Mouse (Mus musculus) CH12.LX (cell line): ENCODE measurements around the gene Tgfbr3. TPM values are rescaled to one million over a fixed set of nuclear protein-coding genes. Genes with fewer than 3 reads are reported as not detected.

Experiments used
- DNase-seq: peaks from one replicate; pipeline ENCODE4 v3.0.0-alpha.2; 2013; ENCODE audit errors: extremely low read depth
- H3K27ac ChIP-seq: 2 replicates; pipeline ENCODE4 v1.5.1; 2012; ENCODE audit warnings: low read depth, mild to moderate bottlenecking, control low read depth, moderate library complexity; ENCODE audit not compliant: insufficient read depth
- H3K27me3 ChIP-seq: replicated peaks from 2 replicates; pipeline ENCODE3; 2012; ENCODE audit warnings: inconsistent platforms
- H3K36me3 ChIP-seq, 2 experiments: replicated peaks in 1 of 2; 2 replicates each; pipeline versions ENCODE3 to v1.6.1; 2012; ENCODE audit warnings: inconsistent platforms in 1 of 2, low read length in 1 of 2, mild to moderate bottlenecking in 1 of 2, mixed read lengths in 1 of 2, moderate library complexity in 1 of 2; ENCODE audit not compliant: control insufficient read depth in 1 of 2, insufficient read depth in 1 of 2
- H3K4me1 ChIP-seq, 2 experiments: 2 replicates each; pipeline ENCODE4 v1.6.1; 2012; ENCODE audit warnings: inconsistent platforms in 1 of 2, moderate library complexity in 1 of 2; ENCODE audit not compliant: insufficient read depth in 2 of 2, control insufficient read depth in 1 of 2
- H3K4me2 ChIP-seq: 2 replicates; pipeline ENCODE4 v1.6.1; 2012; ENCODE audit warnings: low read depth, mild to moderate bottlenecking, control low read depth; ENCODE audit not compliant: poor library complexity, insufficient read depth, severe bottlenecking
- H3K4me3 ChIP-seq, 3 experiments: fragments of 150-350 bp in 1 of 3; sonication (generic) in 1 of 3; replicated peaks in 1 of 3; 2 replicates each; pipeline versions ENCODE3 to v1.5.1; 2011 to 2012; ENCODE audit warnings: low read depth in 2 of 3, low read length in 2 of 3, mild to moderate bottlenecking in 2 of 3, moderate library complexity in 2 of 3, control low read depth in 1 of 3, improper control_type of control experiment in 1 of 3, inconsistent platforms in 1 of 3, mixed read lengths in 1 of 3; ENCODE audit not compliant: poor library complexity in 1 of 3
- H3K79me2 ChIP-seq: replicated peaks from 2 replicates; pipeline ENCODE4 v1.6.1; 2012; ENCODE audit warnings: mild to moderate bottlenecking, moderate library complexity; ENCODE audit not compliant: control insufficient read depth, poor library complexity, insufficient read depth, severe bottlenecking; ENCODE audit errors: extremely low read depth
- H3K9ac ChIP-seq: 2 replicates; pipeline ENCODE4 v1.6.1; 2012; ENCODE audit warnings: low read depth, mild to moderate bottlenecking, control low read depth, moderate library complexity; ENCODE audit not compliant: insufficient read depth
- H3K9me3 ChIP-seq: replicated peaks from 2 replicates; pipeline ENCODE3; 2012; ENCODE audit warnings: low read length, inconsistent platforms, mixed read lengths
- BHLHE40 ChIP-seq: IDR thresholded peaks from 2 replicates; pipeline ENCODE4 v1.6.1; 2011; ENCODE audit warnings: mild to moderate bottlenecking, low read depth, low read length, improper control_type of control experiment
- CHD1 ChIP-seq: IDR thresholded peaks from 2 replicates; pipeline ENCODE4 v1.6.1; 2012; ENCODE audit warnings: low read depth, low read length, improper control_type of control experiment, inconsistent platforms
- CHD2 ChIP-seq: IDR thresholded peaks from 2 replicates; pipeline ENCODE4 v1.6.1; 2011; ENCODE audit warnings: low read length, improper control_type of control experiment
- E2F4 ChIP-seq: IDR thresholded peaks from 2 replicates; pipeline ENCODE4 v1.6.1; 2011; ENCODE audit warnings: low read depth, low read length, improper control_type of control experiment; ENCODE audit not compliant: insufficient replicate concordance
- ELF1 ChIP-seq: IDR thresholded peaks from 2 replicates; pipeline ENCODE4 v1.6.1; 2014; ENCODE audit warnings: low read depth, mild to moderate bottlenecking, inconsistent platforms, low read length, improper control_type of control experiment
- EP300 ChIP-seq: IDR thresholded peaks from 2 replicates; pipeline ENCODE4 v1.6.1; 2011; ENCODE audit warnings: low read length, improper control_type of control experiment
- ETS1 ChIP-seq: conservative IDR thresholded peaks from 2 replicates; pipeline ENCODE4 v1.6.1; 2012; ENCODE audit warnings: low read depth, mild to moderate bottlenecking, inconsistent platforms, low read length, improper control_type of control experiment, moderate library complexity
- GABPA ChIP-seq: IDR thresholded peaks from 2 replicates; pipeline ENCODE4 v1.6.1; 2012; ENCODE audit warnings: low read depth, low read length, improper control_type of control experiment, inconsistent platforms; ENCODE audit not compliant: insufficient replicate concordance
- HCFC1 ChIP-seq: IDR thresholded peaks from 2 replicates; pipeline ENCODE4 v1.6.1; 2012; ENCODE audit warnings: low read depth, mild to moderate bottlenecking, inconsistent platforms, low read length, improper control_type of control experiment
- IRF4 ChIP-seq: IDR thresholded peaks from 2 replicates; pipeline ENCODE4 v1.6.1; 2014; ENCODE audit warnings: low read depth, mild to moderate bottlenecking, inconsistent platforms, low read length, improper control_type of control experiment
- JUN ChIP-seq: IDR thresholded peaks from 2 replicates; pipeline ENCODE4 v1.6.1; 2011; ENCODE audit warnings: low read depth, mild to moderate bottlenecking, low read length, improper control_type of control experiment, moderate library complexity; ENCODE audit not compliant: insufficient read depth
- JUND ChIP-seq: conservative IDR thresholded peaks from 2 replicates; pipeline ENCODE4 v1.6.1; 2011; ENCODE audit warnings: low read depth, low read length, improper control_type of control experiment
- KAT2A ChIP-seq: IDR thresholded peaks from 2 replicates; pipeline ENCODE4 v1.6.1; 2012; ENCODE audit warnings: low read length, improper control_type of control experiment, inconsistent platforms; ENCODE audit not compliant: insufficient replicate concordance
- MAX ChIP-seq: IDR thresholded peaks from 2 replicates; pipeline ENCODE4 v1.6.1; 2011; ENCODE audit warnings: low read length, improper control_type of control experiment
- MAZ ChIP-seq: IDR thresholded peaks from 2 replicates; pipeline ENCODE4 v1.6.1; 2012; ENCODE audit warnings: low read depth, mild to moderate bottlenecking, inconsistent platforms, low read length, improper control_type of control experiment, moderate library complexity
- MEF2A ChIP-seq: IDR thresholded peaks from 2 replicates; pipeline ENCODE4 v1.6.1; 2014; ENCODE audit warnings: low read depth, mild to moderate bottlenecking, inconsistent platforms, low read length, improper control_type of control experiment, borderline replicate concordance
- MXI1 ChIP-seq: IDR thresholded peaks from 2 replicates; pipeline ENCODE4 v1.6.1; 2011; ENCODE audit warnings: mild to moderate bottlenecking, low read depth, low read length, improper control_type of control experiment
- MYC ChIP-seq: IDR thresholded peaks from 2 replicates; pipeline ENCODE4 v1.6.1; 2011; ENCODE audit warnings: low read depth, mild to moderate bottlenecking, improper control_type of control experiment, low read length
- NRF1 ChIP-seq: IDR thresholded peaks from 2 replicates; pipeline ENCODE4 v1.6.1; 2014; ENCODE audit warnings: low read depth, mild to moderate bottlenecking, inconsistent platforms, low read length, improper control_type of control experiment, moderate library complexity
- PAX5 ChIP-seq: IDR thresholded peaks from 2 replicates; pipeline ENCODE4 v1.6.1; 2012; ENCODE audit warnings: low read length, inconsistent platforms, mixed read lengths
- POLR2A ChIP-seq: IDR thresholded peaks from 2 replicates; pipeline ENCODE4 v1.6.1; 2011; ENCODE audit warnings: low read depth, mild to moderate bottlenecking, improper control_type of control experiment, low read length
- RAD21 ChIP-seq: IDR thresholded peaks from 2 replicates; pipeline ENCODE4 v1.6.1; 2011; ENCODE audit warnings: low read depth, mild to moderate bottlenecking, low read length, improper control_type of control experiment, moderate library complexity
- RCOR1 ChIP-seq: conservative IDR thresholded peaks from 2 replicates; pipeline ENCODE4 v1.6.1; 2012; ENCODE audit warnings: low read depth, mild to moderate bottlenecking, inconsistent platforms, low read length, improper control_type of control experiment
- SMC3 ChIP-seq: IDR thresholded peaks from 2 replicates; pipeline ENCODE4 v1.6.1; 2011; ENCODE audit warnings: low read depth, low read length, improper control_type of control experiment
- TBP ChIP-seq: conservative IDR thresholded peaks from 2 replicates; pipeline ENCODE4 v1.6.1; 2011; ENCODE audit warnings: low read depth, low read length, improper control_type of control experiment
- TCF12 ChIP-seq: IDR thresholded peaks from 2 replicates; pipeline ENCODE4 v1.6.1; 2014; ENCODE audit warnings: low read depth, mild to moderate bottlenecking, inconsistent platforms, low read length, improper control_type of control experiment
- UBTF ChIP-seq: IDR thresholded peaks from 2 replicates; pipeline ENCODE4 v1.6.1; 2012; ENCODE audit warnings: low read depth, mild to moderate bottlenecking, inconsistent platforms, low read length, improper control_type of control experiment, moderate library complexity
- USF1 ChIP-seq: IDR thresholded peaks from 2 replicates; pipeline ENCODE4 v1.6.1; 2014; ENCODE audit warnings: low read depth, mild to moderate bottlenecking, inconsistent platforms, low read length, improper control_type of control experiment
- USF2 ChIP-seq: conservative IDR thresholded peaks from 2 replicates; pipeline ENCODE4 v1.6.1; 2011; ENCODE audit warnings: low read depth, low read length, improper control_type of control experiment
- ZC3H11A ChIP-seq: IDR thresholded peaks from 2 replicates; pipeline ENCODE4 v1.6.1; 2012; ENCODE audit warnings: low read depth, mild to moderate bottlenecking, inconsistent platforms, low read length, improper control_type of control experiment
- ZMIZ1 ChIP-seq: IDR thresholded peaks from 2 replicates; pipeline ENCODE4 v1.6.1; 2012; ENCODE audit warnings: low read depth, mild to moderate bottlenecking, inconsistent platforms, low read length, improper control_type of control experiment
- ZNF384 ChIP-seq: IDR thresholded peaks from 2 replicates; pipeline ENCODE4 v1.6.1; 2012; ENCODE audit warnings: low read depth, low read length, improper control_type of control experiment, inconsistent platforms
- dilution Hi-C: fragments of 300-500 bp; cut with MboI; formaldehyde crosslinking; loops from 2 replicates; pipeline ENCODE4 v1.14.3; 2020; ENCODE audit warnings: low sequenced_read_pairs; ENCODE audit not compliant: extremely low pct_unique_long_range_greater_than_20kb, extremely low pct_ligation_motif_present
- in situ Hi-C: fragments of 300-500 bp; cut with MboI; formaldehyde crosslinking; loops from 3 replicates; pipeline ENCODE4 v1.14.3; 2019; ENCODE audit warnings: low sequenced_read_pairs, low pct_ligation_motif_present, low pct_unique_long_range_greater_than_20kb, mixed read lengths
- polyA plus RNA-seq: library from polyadenylated mRNA; unstranded; fragments of >175 nt; gene quantifications from 2 replicates; pipeline ENCODE4 v1.2.1, GENCODE M21; 2012; ENCODE audit warnings: low read depth; ENCODE audit not compliant: insufficient read length
- total RNA-seq, 2 experiments: library from RNA; depleted of rRNA; stranded (reverse); fragments of 300-350 nt in 1 of 2; fragments of >200 nt in 1 of 2; gene quantifications; 2 replicates each; pipeline ENCODE4 v1.2.3; 2012 to 2014

Tgfbr3 gene
- total and polyA plus RNA-seq, 3 experiments: 0.13 to 0.46 (median 0.30) TPM

GRCm38 (mm10) chr5:107210040-107210439 is 79.4 kb downstream of the Tgfbr3 start:
- H3K9me3 ChIP-seq: no peaks in the 10 kb centered on the region
- no peaks in the 10 kb centered on the region for H3K79me2 ChIP-seq
- no peak overlapping the region for H3K27ac ChIP-seq
- H3K36me3 ChIP-seq: no peaks in the 10 kb centered on the region
- DNase-seq: no peak
- dilution Hi-C loops: no loop called here
- no peaks in the 10 kb centered on the region for H3K27me3 ChIP-seq
- in situ Hi-C loops: no loop called here
- H3K4me1 ChIP-seq: peaks cover 15 to 20% of the 10 kb centered on the region in 2 experiments
- no peak overlapping the region for H3K4me3 ChIP-seq
- H3K4me2 ChIP-seq: no peak overlapping the region
- no peak overlapping the region for H3K9ac ChIP-seq
- TF ChIP-seq SMC3 (no peak), USF2 (no peak), ELF1 (no peak), TBP (no peak), MYC (no peak), MAX (no peak), NRF1 (no peak), HCFC1 (no peak), RAD21 (no peak), ZNF384 (no peak), ETS1 (no peak), IRF4 (no peak), USF1 (no peak)

DNA sequence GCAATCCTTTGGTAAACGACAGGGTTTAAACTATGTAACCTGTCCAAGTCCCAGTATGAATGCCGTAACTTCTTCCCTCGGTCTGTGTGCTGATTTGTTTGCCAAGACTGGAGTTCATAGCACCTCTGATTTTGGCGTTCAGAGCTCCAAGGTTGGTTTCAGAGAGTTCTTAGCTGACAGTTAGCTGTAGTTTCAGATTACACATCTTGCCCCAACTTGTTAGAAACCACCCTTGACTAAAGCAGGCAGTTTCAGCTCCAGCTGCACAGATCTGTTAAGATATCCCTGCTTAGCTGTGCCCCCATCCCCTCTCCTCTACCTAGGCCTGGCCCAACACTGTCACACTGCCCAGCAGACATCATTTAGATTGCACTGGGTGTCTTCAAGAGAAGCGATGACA is 81.5 kb downstream of the Tgfbr3 start:
- H3K79me2 ChIP-seq: no peaks in the 10 kb centered on the region
- in situ Hi-C loops (no loop called here), dilution Hi-C loops (no loop called here)
- no peaks in the 10 kb centered on the region for H3K27me3 ChIP-seq
- no peak overlapping the region for H3K4me2 ChIP-seq
- H3K36me3 ChIP-seq: no peaks in the 10 kb centered on the region
- no peak overlapping the region for H3K4me3 ChIP-seq
- H3K9me3 ChIP-seq: no peaks in the 10 kb centered on the region
- H3K27ac ChIP-seq: peak overlapping the region; percentile 47
- H3K4me1 ChIP-seq: peaks cover 11 to 16% of the 10 kb centered on the region in 2 experiments
- DNase-seq: peak; percentile 12
- no peak overlapping the region for H3K9ac ChIP-seq
- TF ChIP-seq BHLHE40 (no peak), TBP (peak; percentile 47; the same call in 1 of the 2 replicates), CHD1 (peak; percentile 95; the same call in 1 of the 2 replicates), MAZ (0 out of 2 replicates have a peak, but pooled peaks have one; percentile 18), ZMIZ1 (no peak; the same call in 1 of the 2 replicates), POLR2A (no peak), SMC3 (no peak), UBTF (no peak), ELF1 (no peak), PAX5 (no peak), GABPA (no peak), E2F4 (no peak), RCOR1 (peak; percentile 64; the same call in 1 of the 2 replicates), JUN (no peak; the same call in 1 of the 2 replicates), JUND (0 out of 2 replicates have a peak, but pooled peaks have one; percentile 9), HCFC1 (no peak), ETS1 (no peak), IRF4 (peak; percentile 61; the same call in 1 of the 2 replicates), EP300 (peak; percentile 58; the same call in 1 of the 2 replicates), ZC3H11A (no peak), MXI1 (no peak), TCF12 (peak; percentile 59; the same call in 1 of the 2 replicates), MYC (no peak), USF2 (no peak), CHD2 (0 out of 2 replicates have a peak, but pooled peaks have one; percentile 41), KAT2A (no peak), MEF2A (peak; percentile 40; the same call in 1 of the 2 replicates)
